Mouse (Mus musculus): Measurements from ENCODE around the gene Ddah2. TPM values are rescaled to one million over a fixed set of nuclear protein-coding genes. Genes with fewer than 3 reads are reported as not detected.
"Not testable (repeated sequence)": the region's sequence is repeated elsewhere in the genome, so short reads cannot be mapped to it uniquely, and the experiment has no call there.

Ddah2 gene
- polyA plus RNA-seq, 1 experiment, result 14.5 TPM

- Histone ChIP-seq H3K4me3 (ENCODE audit: low read depth, low read length) (no peak overlapping the region), H3K4me1 (ENCODE audit: control insufficient read depth, insufficient read depth, insufficient read length, low read length) (peaks cover 15% of the 10 kb centered on the region), H3K27ac (ENCODE audit: insufficient read depth, low read depth, low read length) (no peak overlapping the region), H3K27me3 (ENCODE audit: control insufficient read depth, insufficient read depth, low read length) (no peaks in the 10 kb centered on the region), H3K36me3 (ENCODE audit: control insufficient read depth, insufficient read depth, low read length) (no peaks in the 10 kb centered on the region)
- 65% methylated on average over 2 of the region's 2 CpGs for WGBS
- TF ChIP-seq POLR2A (IDR thresholded peaks at IDR 0.05; ENCODE audit: low read depth, low read length), result no peak
- TF ChIP-seq CTCF (IDR thresholded peaks at IDR 0.05; ENCODE audit: extremely low read depth, insufficient read length, insufficient replicate concordance, low read depth, low read length), result no peak
Observed at GRCm38 (mm10) chr17:35028315-35028714, 30.5 kb upstream of the Ddah2 start.

DNA sequence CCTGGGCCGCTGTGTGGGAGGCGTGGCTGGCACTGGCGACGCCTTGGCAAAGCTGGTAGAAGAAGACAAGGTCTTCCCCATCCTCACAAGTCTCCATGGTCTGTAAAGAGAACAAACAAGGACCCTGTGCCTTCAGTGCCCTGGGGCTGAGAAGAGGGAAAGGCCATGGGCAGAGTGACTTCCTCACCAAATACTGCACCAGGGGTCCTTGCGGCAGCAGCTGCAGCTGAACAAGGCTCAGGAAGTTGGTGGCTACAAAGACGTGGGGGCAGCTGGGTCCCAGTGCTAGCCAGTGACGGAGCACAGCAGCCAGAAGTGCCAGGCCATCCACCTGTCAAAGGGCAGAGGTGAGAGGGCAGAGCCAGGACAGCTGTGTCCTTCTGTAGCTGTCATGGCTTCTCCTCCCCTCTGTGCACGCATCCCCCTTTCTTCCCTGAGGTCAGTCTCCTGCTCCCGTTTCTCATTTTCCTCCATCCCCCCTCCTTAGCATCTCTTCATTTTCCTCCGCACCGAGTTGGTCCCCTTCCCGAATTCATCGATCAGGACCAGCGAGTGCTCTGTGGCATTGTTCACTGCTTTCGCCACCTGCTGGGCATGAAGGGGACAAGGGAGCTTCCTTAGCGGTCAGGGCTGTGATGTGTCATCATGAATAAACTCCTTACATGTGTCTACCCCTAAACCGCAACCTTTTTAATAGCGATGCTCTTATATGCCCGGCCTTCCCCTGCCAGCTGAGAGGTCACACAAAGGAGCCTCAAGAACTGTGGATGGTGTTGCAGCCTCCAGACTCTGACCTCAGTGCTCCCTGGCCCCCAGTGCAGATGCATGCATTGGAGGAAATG lies 28.9 kb upstream of the Ddah2 start:
- TF ChIP-seq CTCF (IDR thresholded peaks at IDR 0.05; ENCODE audit: extremely low read depth, insufficient read length, insufficient replicate concordance, low read depth, low read length), result peak; percentile 55; the same call in 1 of the 2 replicates
- TF ChIP-seq POLR2A (IDR thresholded peaks at IDR 0.05; ENCODE audit: low read depth, low read length), result no peak
- H3K4me3 ChIP-seq (ENCODE audit: low read depth, low read length), result no peak overlapping the region

GRCm38 (mm10) chr17:35031272-35031671 lies 27.6 kb upstream of the Ddah2 start:
- no peak for TF ChIP-seq CTCF (IDR thresholded peaks at IDR 0.05; ENCODE audit: extremely low read depth, insufficient read length, insufficient replicate concordance, low read depth, low read length)
- no peak for TF ChIP-seq POLR2A (IDR thresholded peaks at IDR 0.05; ENCODE audit: low read depth, low read length)
- WGBS, result 82% methylated on average over 11 of the region's 11 CpGs
- H3K36me3 ChIP-seq (ENCODE audit: control insufficient read depth, insufficient read depth, low read length), result no peaks in the 10 kb centered on the region
- H3K27ac ChIP-seq (ENCODE audit: insufficient read depth, low read depth, low read length), result no peak overlapping the region
- no peak overlapping the region for H3K4me3 ChIP-seq (ENCODE audit: low read depth, low read length)
- no peaks in the 10 kb centered on the region for H3K27me3 ChIP-seq (ENCODE audit: control insufficient read depth, insufficient read depth, low read length)
- H3K4me1 ChIP-seq (ENCODE audit: control insufficient read depth, insufficient read depth, insufficient read length, low read length), result no peaks in the 10 kb centered on the region; the same call in 1 of the 2 replicates

More for the DNA sequence above, 28.9 kb upstream of the Ddah2 start:
- Histone ChIP-seq H3K36me3 (ENCODE audit: control insufficient read depth, insufficient read depth, low read length) (no peaks in the 10 kb centered on the region), H3K27ac (ENCODE audit: insufficient read depth, low read depth, low read length) (no peak overlapping the region), H3K4me1 (ENCODE audit: control insufficient read depth, insufficient read depth, insufficient read length, low read length) (peaks cover 2% of the 10 kb centered on the region; the same call in 1 of the 2 replicates), H3K27me3 (ENCODE audit: control insufficient read depth, insufficient read depth, low read length) (no peaks in the 10 kb centered on the region)
- WGBS, result 42% methylated on average over 19 of the region's 19 CpGs

DNA sequence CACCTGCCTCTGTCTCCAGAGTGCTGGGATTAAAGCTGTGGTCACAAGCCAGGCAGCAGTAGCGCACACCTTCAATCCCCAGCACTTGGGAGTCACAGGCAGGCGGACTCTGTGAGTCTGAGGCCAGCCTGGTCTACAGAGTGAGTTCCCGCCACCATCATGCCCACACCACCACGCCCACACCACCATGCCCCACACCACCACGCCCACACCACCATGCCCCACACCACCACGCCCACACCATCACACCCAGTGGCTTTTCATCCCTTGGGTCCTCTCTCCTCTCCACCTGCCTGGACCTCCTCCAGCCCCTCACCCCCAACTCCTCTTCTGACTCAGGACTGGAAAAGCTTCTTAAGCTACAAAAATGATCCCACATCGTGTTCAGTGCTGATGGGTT lies 27.0 kb upstream of the Ddah2 start:
- WGBS, result 57% methylated on average over 5 of the region's 7 CpGs
- no peaks in the 10 kb centered on the region; the same call in 1 of the 2 replicates for H3K4me1 ChIP-seq (ENCODE audit: control insufficient read depth, insufficient read depth, insufficient read length, low read length)
- no peak for TF ChIP-seq CTCF (IDR thresholded peaks at IDR 0.05; ENCODE audit: extremely low read depth, insufficient read length, insufficient replicate concordance, low read depth, low read length)
- TF ChIP-seq POLR2A (IDR thresholded peaks at IDR 0.05; ENCODE audit: low read depth, low read length), result no peak
- no peaks in the 10 kb centered on the region for H3K27me3 ChIP-seq (ENCODE audit: control insufficient read depth, insufficient read depth, low read length)
- no peak overlapping the region for H3K27ac ChIP-seq (ENCODE audit: insufficient read depth, low read depth, low read length)
- H3K36me3 ChIP-seq (ENCODE audit: control insufficient read depth, insufficient read depth, low read length), result no peaks in the 10 kb centered on the region
- no peak overlapping the region for H3K4me3 ChIP-seq (ENCODE audit: low read depth, low read length)

DNA sequence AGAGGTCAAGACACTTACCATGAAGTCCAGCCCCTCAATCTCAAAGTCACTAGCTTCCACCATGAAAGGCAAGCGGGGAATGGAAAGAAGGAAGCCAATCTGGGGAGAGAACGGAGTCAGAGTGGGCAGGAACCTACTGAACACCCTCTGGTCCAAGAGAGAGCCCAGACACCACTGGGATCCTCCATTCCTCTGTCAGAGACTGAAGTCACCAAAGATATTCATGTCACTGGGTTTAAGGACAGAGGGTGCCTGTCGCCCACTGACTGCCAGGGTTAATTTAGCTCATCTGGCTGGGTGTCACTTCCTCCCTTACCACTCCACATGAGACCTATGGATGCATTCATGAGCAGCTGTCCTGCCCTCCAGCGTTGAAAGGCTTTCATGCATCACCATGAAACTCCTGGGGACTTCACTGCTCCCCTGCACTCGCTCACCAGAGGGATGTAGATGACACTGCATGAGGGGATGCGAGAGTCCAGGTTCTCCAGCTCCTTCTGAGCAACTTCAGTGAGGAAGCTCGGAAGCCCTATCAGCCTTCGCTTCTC lies 26.4 kb upstream of the Ddah2 start:
- no peak overlapping the region for H3K27ac ChIP-seq (ENCODE audit: insufficient read depth, low read depth, low read length)
- WGBS, result 71% methylated on average over 8 of the region's 8 CpGs
- H3K4me3 ChIP-seq (ENCODE audit: low read depth, low read length), result no peak overlapping the region
- no peaks in the 10 kb centered on the region; the same call in 1 of the 2 replicates for H3K4me1 ChIP-seq (ENCODE audit: control insufficient read depth, insufficient read depth, insufficient read length, low read length)
- H3K27me3 ChIP-seq (ENCODE audit: control insufficient read depth, insufficient read depth, low read length), result no peaks in the 10 kb centered on the region
- H3K36me3 ChIP-seq (ENCODE audit: control insufficient read depth, insufficient read depth, low read length), result no peaks in the 10 kb centered on the region
- TF ChIP-seq POLR2A (IDR thresholded peaks at IDR 0.05; ENCODE audit: low read depth, low read length) (no peak), CTCF (IDR thresholded peaks at IDR 0.05; ENCODE audit: extremely low read depth, insufficient read length, insufficient replicate concordance, low read depth, low read length) (no peak)

- 60% methylated on average over 1 of the region's 1 CpGs for WGBS
- H3K27ac ChIP-seq (ENCODE audit: insufficient read depth, low read depth, low read length), result not testable (repeated sequence)
Observed at GRCm38 (mm10) chr17:35033703-35034102, 25.1 kb upstream of the Ddah2 start.

GRCm38 (mm10) chr17:35034896-35035295 lies 23.9 kb upstream of the Ddah2 start:
- Histone ChIP-seq H3K27ac (ENCODE audit: insufficient read depth, low read depth, low read length) (no peak overlapping the region), H3K27me3 (ENCODE audit: control insufficient read depth, insufficient read depth, low read length) (no peaks in the 10 kb centered on the region), H3K4me1 (ENCODE audit: control insufficient read depth, insufficient read depth, insufficient read length, low read length) (no peaks in the 10 kb centered on the region; the same call in 1 of the 2 replicates), H3K4me3 (ENCODE audit: low read depth, low read length) (no peak overlapping the region), H3K36me3 (ENCODE audit: control insufficient read depth, insufficient read depth, low read length) (no peaks in the 10 kb centered on the region)
- 39% methylated on average over 6 of the region's 6 CpGs for WGBS
- no peak for TF ChIP-seq POLR2A (IDR thresholded peaks at IDR 0.05; ENCODE audit: low read depth, low read length)
- TF ChIP-seq CTCF (IDR thresholded peaks at IDR 0.05; ENCODE audit: extremely low read depth, insufficient read length, insufficient replicate concordance, low read depth, low read length), result no peak

More at GRCm38 (mm10) chr17:35033703-35034102, 25.1 kb upstream of the Ddah2 start:
- H3K4me3 ChIP-seq (ENCODE audit: low read depth, low read length); H3K27me3 ChIP-seq (ENCODE audit: control insufficient read depth, insufficient read depth, low read length); H3K36me3 ChIP-seq (ENCODE audit: control insufficient read depth, insufficient read depth, low read length); H3K4me1 ChIP-seq (ENCODE audit: control insufficient read depth, insufficient read depth, insufficient read length, low read length): not testable (repeated sequence)
